Mouse (Mus musculus): ENCODE measurements around the gene Calml4.

Calml4 gene

DNA sequence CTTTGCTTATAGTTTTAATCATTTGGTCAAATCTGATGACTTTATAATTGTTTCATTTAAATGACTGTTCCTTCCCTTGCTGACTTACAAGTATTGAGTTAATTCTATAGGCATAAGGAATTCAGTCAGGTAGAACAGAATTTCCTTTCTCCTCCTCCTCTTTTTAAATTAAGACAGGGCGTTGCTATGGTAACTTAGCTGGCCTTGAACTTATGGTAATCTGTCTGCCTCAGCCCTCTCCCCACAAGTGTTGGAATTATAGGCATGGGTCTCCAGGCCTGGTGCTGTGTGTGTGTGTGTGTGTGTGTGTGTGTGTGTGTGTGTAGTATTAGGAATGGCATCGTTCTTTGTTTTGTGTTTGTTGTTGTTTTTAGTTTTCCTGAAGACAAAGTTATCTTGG is 43.9 kb downstream of the Calml4 start:
- DNase-seq (ENCODE audit: low spot score in 2 of 2): no peak

DNA sequence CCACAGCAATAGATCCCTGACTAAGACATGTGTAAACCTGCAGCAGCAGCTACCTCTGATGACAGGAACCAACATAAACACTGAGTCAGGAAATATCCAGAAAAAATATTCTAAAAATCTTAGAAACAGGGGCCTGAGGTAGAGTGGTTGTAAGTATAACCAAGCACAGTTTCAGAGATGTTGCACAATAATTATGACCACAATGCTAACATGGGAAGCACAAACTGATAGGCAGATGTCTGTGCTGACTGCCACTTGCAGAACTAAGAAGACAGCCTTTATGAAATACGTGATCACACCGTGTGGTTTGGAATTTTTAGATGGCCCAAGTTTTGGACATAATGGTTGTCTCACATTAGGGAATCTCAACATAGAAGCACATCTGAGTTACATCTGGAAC is 46.0 kb downstream of the Calml4 start:
- no peak for DNase-seq (ENCODE audit: low spot score in 2 of 2)

DNA sequence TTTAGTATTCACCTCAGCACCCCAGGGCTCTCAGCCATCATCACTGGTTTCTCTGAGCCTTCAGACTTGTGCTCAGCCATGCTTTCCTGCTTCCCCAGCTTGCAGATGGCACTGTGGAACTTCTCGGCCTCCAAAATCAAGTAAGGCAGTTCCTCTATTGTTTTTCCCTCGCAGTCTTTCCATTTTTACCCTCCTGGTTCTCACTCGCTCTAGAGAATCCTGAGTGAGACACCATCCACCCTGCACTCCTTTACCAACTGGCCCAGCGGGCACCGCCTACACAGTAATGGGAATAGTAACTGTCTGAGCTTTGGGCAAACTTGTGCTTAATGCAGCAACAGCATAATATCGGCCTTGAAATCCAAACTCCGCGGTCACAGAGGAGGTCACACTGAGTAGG is 47.2 kb downstream of the Calml4 start:
- DNase-seq (ENCODE audit: low spot score in 2 of 2): no peak

DNA sequence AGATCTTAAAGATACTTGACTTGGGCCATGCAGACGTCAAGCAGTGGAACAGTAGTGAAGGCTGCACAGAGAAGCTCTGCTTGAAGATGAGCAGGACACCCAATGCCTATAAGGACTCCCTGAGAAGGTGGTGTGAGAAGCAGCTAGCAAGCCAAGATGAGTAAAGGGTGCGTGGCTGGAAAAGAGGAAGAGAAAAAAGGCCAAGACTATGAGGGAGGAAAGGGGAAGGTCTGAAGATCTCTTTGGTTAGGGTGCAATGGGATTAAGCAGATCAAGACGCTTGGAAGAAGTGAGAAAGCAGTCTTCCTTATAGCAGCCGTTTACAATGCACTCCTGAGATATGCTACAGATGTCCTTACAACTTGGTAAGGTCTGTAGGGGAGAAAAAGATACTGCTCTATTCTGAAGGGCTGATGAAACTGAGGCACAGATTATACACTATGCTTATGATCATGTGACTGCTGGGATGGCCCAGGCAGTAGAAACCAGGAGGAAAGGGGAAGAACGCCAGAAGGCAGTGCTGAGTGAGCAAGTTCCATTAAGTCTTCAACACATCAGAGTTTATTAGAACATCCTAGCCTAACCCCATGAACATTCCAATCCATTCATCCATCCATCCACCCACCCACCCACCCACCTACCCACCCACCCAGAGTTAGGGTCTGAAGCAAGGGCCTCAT is 55.6 kb downstream of the Calml4 start:
- DNase-seq (ENCODE audit: low spot score in 2 of 2): no peak

DNA sequence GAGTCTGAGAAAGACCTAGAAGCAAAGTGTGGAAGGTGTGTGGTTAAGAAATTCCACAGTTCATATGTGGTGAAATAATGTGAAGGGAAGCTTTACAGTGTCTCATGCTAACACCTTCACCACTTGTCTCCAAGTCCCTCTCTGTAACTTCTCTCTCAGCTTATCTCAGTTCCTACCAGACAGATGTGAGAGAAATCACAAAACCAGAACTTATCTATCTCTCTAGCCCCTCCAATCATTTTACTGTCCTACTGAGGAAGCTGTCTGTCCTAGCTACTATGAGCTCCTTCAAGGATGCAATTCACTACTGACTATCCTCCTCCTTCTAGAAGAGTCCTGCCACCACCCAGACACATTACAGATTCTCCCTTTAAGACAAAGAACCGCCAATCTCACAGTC is 59.2 kb downstream of the Calml4 start:
- DNase-seq (ENCODE audit: low spot score in 2 of 2): no peak

DNA sequence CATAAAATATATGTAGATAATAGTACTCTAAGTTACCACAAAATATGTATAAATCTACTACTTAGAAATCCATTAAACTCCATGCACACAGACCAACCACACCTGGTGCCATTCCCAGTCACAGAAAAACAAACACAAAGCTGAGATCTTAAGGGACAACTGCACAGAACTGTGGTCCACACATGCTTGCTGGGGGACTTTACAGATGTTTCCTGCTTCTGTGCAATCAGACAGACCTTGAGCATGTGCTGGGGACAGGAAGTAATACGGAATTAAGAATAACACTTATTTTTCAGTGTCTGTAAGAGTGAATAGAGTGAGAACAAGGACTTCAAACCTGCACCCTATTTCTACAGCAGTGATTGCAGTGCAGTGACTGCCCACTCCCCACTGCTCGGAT is 63.0 kb downstream of the Calml4 start:
- DNase-seq (ENCODE audit: low spot score in 2 of 2): no peak

DNA sequence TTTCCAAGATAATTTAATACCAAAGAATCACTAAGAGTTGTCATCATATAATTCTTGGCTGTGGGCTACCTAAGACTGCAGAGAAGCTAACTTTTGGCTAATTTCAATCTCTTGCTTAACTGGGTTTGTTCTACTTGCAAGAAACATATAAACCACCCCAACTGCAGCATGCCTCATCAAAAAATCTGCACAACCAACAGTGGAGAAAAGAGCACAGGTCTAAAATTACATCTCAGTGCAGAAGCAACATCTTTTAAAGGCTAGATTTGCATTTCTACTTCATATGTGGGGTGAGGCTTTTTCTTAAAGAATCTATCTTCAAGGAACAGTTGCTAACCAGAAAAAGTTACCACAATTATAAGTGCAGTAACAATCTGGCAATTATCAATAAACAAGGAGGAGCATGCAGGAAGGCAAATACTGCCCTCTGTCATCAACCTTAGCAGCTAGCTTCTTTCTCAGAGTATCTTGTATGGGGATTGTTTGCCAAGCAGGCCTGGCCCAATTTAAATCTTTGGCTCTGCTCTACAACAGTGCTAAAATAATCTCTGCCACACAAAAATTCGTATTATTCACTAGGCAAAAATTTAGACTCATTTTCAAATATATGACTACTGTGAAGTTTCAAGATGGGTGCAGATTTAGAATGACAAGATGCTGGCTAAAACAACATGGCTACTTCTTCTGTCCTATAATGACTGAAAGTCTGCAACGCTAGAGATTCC is 67.2 kb downstream of the Calml4 start:
- DNase-seq (ENCODE audit: low spot score in 2 of 2): peak in 1 of 2 experiments; percentile 50

Data from right cerebral cortex, postnatal 10 days (tissue).